Mouse (Mus musculus): ENCODE measurements around the gene Rapgef4. TPM values are rescaled to one million over a fixed set of nuclear protein-coding genes. Genes with fewer than 3 reads are reported as not detected.

Gene Rapgef4
- total RNA-seq, 2 experiments from 2014 or later: 152 to 156 TPM

- DNase-seq (ENCODE audit: low spot score in 2 of 2): no peak
Observed at GRCm38 (mm10) chr2:72148647-72149046, 167.6 kb downstream of the Rapgef4 start.

GRCm38 (mm10) chr2:72149059-72149458 lies 168.0 kb downstream of the Rapgef4 start:
- DNase-seq (ENCODE audit: low spot score in 2 of 2): peak; percentile 77 to 78

- DNase-seq (ENCODE audit: low spot score in 2 of 2): no peak
Observed at GRCm38 (mm10) chr2:72151792-72152554, 170.9 kb downstream of the Rapgef4 start.

- DNase-seq (ENCODE audit: low spot score in 2 of 2): no peak
Observed at GRCm38 (mm10) chr2:72152746-72153145, 171.7 kb downstream of the Rapgef4 start.

- DNase-seq (ENCODE audit: low spot score in 2 of 2): no peak
Observed at GRCm38 (mm10) chr2:72153851-72154250, 172.8 kb downstream of the Rapgef4 start.

GRCm38 (mm10) chr2:72155102-72155773 lies 174.2 kb downstream of the Rapgef4 start:
- no peak for DNase-seq (ENCODE audit: low spot score in 2 of 2)

GRCm38 (mm10) chr2:72156484-72156883 lies 175.4 kb downstream of the Rapgef4 start:
- DNase-seq (ENCODE audit: low spot score in 2 of 2): no peak

GRCm38 (mm10) chr2:72157561-72157960 lies 176.5 kb downstream of the Rapgef4 start:
- no peak for DNase-seq (ENCODE audit: low spot score in 2 of 2)

GRCm38 (mm10) chr2:72158045-72158444 lies 177.0 kb downstream of the Rapgef4 start:
- no peak for DNase-seq (ENCODE audit: low spot score in 2 of 2)

GRCm38 (mm10) chr2:72158691-72159225 lies 177.7 kb downstream of the Rapgef4 start:
- no peak for DNase-seq (ENCODE audit: low spot score in 2 of 2)

- no peak for DNase-seq (ENCODE audit: low spot score in 2 of 2)
Observed at GRCm38 (mm10) chr2:72159281-72159680, 178.2 kb downstream of the Rapgef4 start.

- no peak for DNase-seq (ENCODE audit: low spot score in 2 of 2)
Observed at GRCm38 (mm10) chr2:72165136-72165854, 184.3 kb downstream of the Rapgef4 start.

- DNase-seq (ENCODE audit: low spot score in 2 of 2): no peak
Observed at GRCm38 (mm10) chr2:72169451-72170100, 188.5 kb downstream of the Rapgef4 start.

- DNase-seq (ENCODE audit: low spot score in 2 of 2): no peak
Observed at GRCm38 (mm10) chr2:72170546-72170945, 189.5 kb downstream of the Rapgef4 start.

GRCm38 (mm10) chr2:72171204-72171603 lies 190.2 kb downstream of the Rapgef4 start:
- DNase-seq (ENCODE audit: low spot score in 2 of 2): no peak

GRCm38 (mm10) chr2:72173010-72173409 lies 192.0 kb downstream of the Rapgef4 start:
- DNase-seq (ENCODE audit: low spot score in 2 of 2): no peak

- no peak for DNase-seq (ENCODE audit: low spot score in 2 of 2)
Observed at GRCm38 (mm10) chr2:72173844-72174243, 192.8 kb downstream of the Rapgef4 start.

- DNase-seq (ENCODE audit: low spot score in 2 of 2): peak in 1 of 2 experiments; percentile 25
Observed at GRCm38 (mm10) chr2:72175536-72175935, 194.5 kb downstream of the Rapgef4 start.

- no peak for DNase-seq (ENCODE audit: low spot score in 2 of 2)
Observed at GRCm38 (mm10) chr2:72175971-72176370, 194.9 kb downstream of the Rapgef4 start.

- no peak for DNase-seq (ENCODE audit: low spot score in 2 of 2)
Observed at GRCm38 (mm10) chr2:72177214-72178023, 196.4 kb downstream of the Rapgef4 start.

Data from layer of hippocampus, postnatal 10 days (tissue).